Mouse (Mus musculus) liver, embryonic 11.5 days (tissue): Measurements from ENCODE around the gene Dpm3. TPM values are rescaled to one million over a fixed set of nuclear protein-coding genes. Genes with fewer than 3 reads are reported as not detected.
"Not testable (repeated sequence)": the region's sequence is repeated elsewhere in the genome, so short reads cannot be mapped to it uniquely, and the experiment has no call there.

Experiments
- ATAC-seq: fragments of 200-750 bp; cut with Nextera tagmentation; replicated peaks from 2 replicates; pipeline ENCODE4 v1.8.0; 2017; ENCODE audit warnings: moderate number of reproducible peaks, mild to moderate bottlenecking, moderate TSS enrichment, moderate library complexity; ENCODE audit not compliant: low FRiP score
- DNase-seq: peaks from one replicate; pipeline ENCODE4 v3.0.0-alpha.2; 2017; ENCODE audit warnings: low spot score
- H3K27ac ChIP-seq: fragments of 300-500 bp; sonication (generic); 2 replicates; pipeline ENCODE4 v1.5.1; 2014; ENCODE audit warnings: mild to moderate bottlenecking, low read depth, low read length, control low read depth
- H3K27me3 ChIP-seq: fragments of 300-500 bp; sonication (generic); replicated peaks from 2 replicates; pipeline ENCODE4 v1.6.1; 2014; ENCODE audit warnings: low read length, mixed read lengths; ENCODE audit not compliant: control insufficient read depth, insufficient read depth
- H3K36me3 ChIP-seq: fragments of 300-500 bp; sonication (generic); 2 replicates; pipeline ENCODE4 v1.6.1; 2014; ENCODE audit warnings: mild to moderate bottlenecking, low read length, moderate library complexity, mixed read lengths; ENCODE audit not compliant: control insufficient read depth, insufficient read depth
- H3K4me1 ChIP-seq: fragments of 300-500 bp; sonication (generic); replicated peaks from 2 replicates; pipeline ENCODE4 v1.6.1; 2014; ENCODE audit warnings: low read length, mixed read lengths; ENCODE audit not compliant: control insufficient read depth, insufficient read depth
- H3K4me2 ChIP-seq: fragments of 300-500 bp; sonication (generic); 2 replicates; pipeline ENCODE4 v1.6.1; 2014; ENCODE audit warnings: mild to moderate bottlenecking, control low read depth, moderate library complexity
- H3K4me3 ChIP-seq: fragments of 300-500 bp; sonication (generic); 2 replicates; pipeline ENCODE4 v1.5.1; 2014; ENCODE audit warnings: low read depth, low read length, control low read depth
- H3K9ac ChIP-seq: fragments of 300-500 bp; sonication (generic); 2 replicates; pipeline ENCODE4 v1.6.1; 2014; ENCODE audit warnings: low read depth, low read length, control low read depth
- H3K9me3 ChIP-seq: fragments of 300-500 bp; sonication (generic); 2 replicates; pipeline ENCODE4 v1.6.1; 2016; ENCODE audit warnings: low read length, inconsistent platforms, mixed read lengths; ENCODE audit not compliant: control insufficient read depth
- WGBS: fragments of 180-500 bp; shearing (Covaris S2); extraction: QIAGEN DNeasy Blood & Tissue Kit; methylation state at CpG from one replicate; pipeline ENCODE4 v1.1.7; 2014; 5-methylcytosine and 5-hydroxymethylcytosine counted together
- polyA plus RNA-seq: library from polyadenylated mRNA; unstranded; fragments of >200 nt; fragmentation: Nextera tagmentation; extraction: Ambion mirVana; gene quantifications from 2 replicates; pipeline ENCODE4 v1.2.1, GENCODE M21; 2014

Gene Dpm3
- polyA plus RNA-seq, result 106 and 118 TPM in 2 replicates

DNA sequence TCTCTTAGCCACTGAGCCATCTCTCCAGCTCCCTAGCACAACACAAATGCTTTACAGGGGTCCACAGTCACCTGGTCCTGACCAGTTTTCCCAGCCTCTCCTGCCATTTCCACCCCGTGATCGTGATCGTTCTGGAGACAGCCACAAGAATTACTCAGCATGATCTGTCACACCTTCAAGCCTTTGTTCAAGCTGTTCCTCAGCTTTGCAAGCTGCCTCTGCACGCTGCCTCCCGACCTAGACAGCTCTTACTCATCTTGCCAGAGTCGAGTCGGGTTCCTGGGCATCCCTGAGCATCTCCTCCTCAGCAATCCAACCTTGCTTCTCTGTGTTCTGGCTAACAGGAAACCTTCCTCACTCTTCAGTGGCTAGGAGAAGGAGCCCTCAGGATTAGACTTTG is at the start of gene Dpm3:
Gene Dpm3 (plus strand): TSS at position 283 of the 400 bp plus-strand sequence.
- 0 out of 2 replicates have a peak, but pooled peaks cover 3% of the 10 kb centered on the region for H3K4me1 ChIP-seq
- 43% methylated on average over 7 of the region's 7 CpGs for WGBS
- H3K9ac ChIP-seq, result no peak within 1 kb of the TSS
- ATAC-seq (no peak), DNase-seq (no peak)
- H3K27ac ChIP-seq, result no peak within 1 kb of the TSS
- no peaks in the 10 kb centered on the region for H3K9me3 ChIP-seq
- H3K4me3 ChIP-seq, result no peak within 1 kb of the TSS
- 0 out of 2 replicates have a peak, but pooled peaks cover 3% of the 10 kb centered on the region for H3K27me3 ChIP-seq
- H3K4me2 ChIP-seq, result no peak within 1 kb of the TSS
- no peaks in the 10 kb centered on the region for H3K36me3 ChIP-seq

DNA sequence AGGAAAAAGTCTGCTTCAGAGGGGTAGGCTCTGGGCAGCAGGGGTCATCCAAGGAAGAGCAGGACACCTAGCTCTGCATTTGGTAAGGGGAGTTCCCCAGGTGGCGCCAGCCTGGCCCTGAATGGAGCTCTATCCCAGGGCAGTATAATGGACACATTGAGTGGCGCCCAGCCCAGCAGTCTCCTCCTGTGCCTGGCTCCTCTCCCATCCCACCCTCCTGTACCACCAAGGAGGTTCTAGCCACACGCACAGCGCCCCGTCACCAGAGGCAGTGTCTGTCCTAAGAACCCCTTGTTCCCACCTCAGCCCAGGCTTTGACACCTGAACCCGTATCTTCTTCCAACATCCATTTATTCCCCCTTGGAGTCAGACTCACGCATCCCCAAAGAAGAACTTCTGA is 49.4 kb upstream of the Dpm3 start:
- Histone ChIP-seq H3K27ac (no peak overlapping the region), H3K27me3 (no peaks in the 10 kb centered on the region), H3K4me2 (no peak overlapping the region), H3K4me1 (peaks cover 14% of the 10 kb centered on the region), H3K9me3 (no peaks in the 10 kb centered on the region), H3K9ac (no peak overlapping the region), H3K36me3 (peaks cover 36% of the 10 kb centered on the region), H3K4me3 (no peak overlapping the region)
- DNase-seq (no peak), ATAC-seq (no peak)
- WGBS, result 91% methylated on average over 7 of the region's 7 CpGs

DNA sequence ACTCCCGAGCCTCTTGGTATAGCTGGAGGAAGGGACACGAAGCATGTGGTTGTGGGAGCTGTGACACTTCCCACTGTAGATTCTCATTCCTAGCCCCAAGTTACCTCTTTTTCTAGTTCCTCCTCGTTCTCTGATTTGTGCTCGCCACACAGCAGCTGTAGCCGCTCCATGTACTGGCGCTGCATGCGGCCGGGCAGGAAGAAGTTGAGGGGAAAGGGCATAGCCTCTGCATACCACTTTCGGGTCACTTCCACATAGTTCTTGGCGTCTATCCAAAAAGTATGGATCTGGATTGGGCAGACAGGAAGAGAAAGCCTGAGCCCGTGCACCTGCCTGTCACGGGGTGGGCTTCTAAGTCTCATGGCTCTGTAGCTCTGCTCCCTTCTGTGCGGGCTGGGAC is 49.0 kb upstream of the Dpm3 start:
- Histone ChIP-seq H3K36me3 (peaks cover 33% of the 10 kb centered on the region), H3K27me3 (no peaks in the 10 kb centered on the region), H3K9ac (no peak overlapping the region), H3K9me3 (no peaks in the 10 kb centered on the region), H3K4me3 (no peak overlapping the region), H3K27ac (no peak overlapping the region), H3K4me1 (peaks cover 18% of the 10 kb centered on the region), H3K4me2 (no peak overlapping the region)
- DNase-seq (no peak), ATAC-seq (no peak)
- 85% methylated on average over 13 of the region's 13 CpGs for WGBS

DNA sequence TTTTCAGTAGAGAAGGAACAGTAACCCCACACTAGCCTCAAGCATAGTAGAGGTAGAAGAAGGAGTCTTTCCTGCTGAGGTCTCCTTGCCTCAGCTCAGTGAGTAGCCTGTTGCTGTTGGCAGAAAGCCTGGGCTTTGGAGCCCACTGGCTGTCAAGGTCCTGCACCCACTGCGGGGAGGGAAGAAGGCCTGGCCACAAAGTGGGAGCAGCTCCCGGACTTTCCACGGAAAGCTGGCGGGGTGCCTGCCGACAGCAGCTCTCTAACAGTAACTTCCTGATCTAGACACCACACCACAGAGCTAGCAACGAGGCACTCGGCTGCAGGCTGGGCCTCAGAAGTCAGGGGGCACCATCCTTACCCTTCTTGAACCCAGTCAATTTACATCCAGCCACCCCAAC is 48.4 kb upstream of the Dpm3 start:
- H3K4me1 ChIP-seq, result peaks cover 24% of the 10 kb centered on the region
- H3K9me3 ChIP-seq, result no peaks in the 10 kb centered on the region
- no peak overlapping the region for H3K4me2 ChIP-seq
- WGBS, result 81% methylated on average over 7 of the region's 7 CpGs
- H3K27ac ChIP-seq, result no peak overlapping the region
- peaks cover 31% of the 10 kb centered on the region for H3K36me3 ChIP-seq
- ATAC-seq (no peak), DNase-seq (no peak)
- H3K9ac ChIP-seq, result no peak overlapping the region
- H3K27me3 ChIP-seq, result no peaks in the 10 kb centered on the region; the same call in 1 of the 2 replicates
- no peak overlapping the region for H3K4me3 ChIP-seq

DNA sequence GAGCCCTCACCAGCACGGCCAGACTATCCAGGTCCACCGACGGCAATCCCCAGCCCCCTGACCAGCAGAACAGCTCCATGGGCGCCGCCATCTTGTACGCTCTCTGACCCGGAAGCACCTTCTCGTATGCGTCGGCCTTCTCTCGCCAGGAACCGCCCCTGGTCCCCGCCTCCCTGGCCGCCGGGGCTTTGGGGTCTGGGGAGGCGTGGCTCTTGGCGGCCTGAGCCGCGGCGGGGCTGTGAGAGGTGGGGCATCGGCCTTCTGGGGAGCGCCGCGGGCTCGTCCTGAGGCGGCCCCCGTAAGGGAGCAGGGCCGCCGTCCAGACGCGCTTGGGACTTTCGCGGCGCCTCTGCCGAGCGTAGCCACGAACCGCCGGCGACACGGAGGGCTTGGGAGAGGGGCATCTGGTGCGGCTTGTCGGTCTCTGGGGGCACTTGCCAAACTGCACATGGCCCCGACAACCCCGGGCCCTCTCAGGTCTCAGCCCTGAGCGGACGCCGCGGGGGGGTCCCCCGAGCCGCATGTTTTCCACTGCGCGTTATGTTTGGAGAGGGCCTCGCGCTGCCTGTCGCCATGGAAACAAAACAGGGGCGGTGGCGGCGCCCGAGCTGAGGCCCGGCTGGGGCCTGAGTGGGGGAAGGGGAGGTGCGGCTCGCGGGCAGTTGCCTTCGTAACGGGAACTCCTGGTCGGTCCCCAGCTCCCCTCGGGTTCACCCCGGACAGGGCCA is 45.2 kb upstream of the Dpm3 start:
- Histone ChIP-seq H3K27ac (peak overlapping the region; percentile 82), H3K4me2 (peak overlapping the region; percentile 91), H3K9ac (peak overlapping the region; percentile 72), H3K27me3 (no peaks in the 10 kb centered on the region; the same call in 1 of the 2 replicates), H3K4me1 (peaks cover 25% of the 10 kb centered on the region), H3K36me3 (peaks cover 15% of the 10 kb centered on the region), H3K9me3 (no peaks in the 10 kb centered on the region), H3K4me3 (peak overlapping the region; percentile 71)
- DNase-seq (peak; percentile 92), ATAC-seq (peak; percentile 86)
- WGBS, result under 1% methylated on average over 66 of the region's 69 CpGs

DNA sequence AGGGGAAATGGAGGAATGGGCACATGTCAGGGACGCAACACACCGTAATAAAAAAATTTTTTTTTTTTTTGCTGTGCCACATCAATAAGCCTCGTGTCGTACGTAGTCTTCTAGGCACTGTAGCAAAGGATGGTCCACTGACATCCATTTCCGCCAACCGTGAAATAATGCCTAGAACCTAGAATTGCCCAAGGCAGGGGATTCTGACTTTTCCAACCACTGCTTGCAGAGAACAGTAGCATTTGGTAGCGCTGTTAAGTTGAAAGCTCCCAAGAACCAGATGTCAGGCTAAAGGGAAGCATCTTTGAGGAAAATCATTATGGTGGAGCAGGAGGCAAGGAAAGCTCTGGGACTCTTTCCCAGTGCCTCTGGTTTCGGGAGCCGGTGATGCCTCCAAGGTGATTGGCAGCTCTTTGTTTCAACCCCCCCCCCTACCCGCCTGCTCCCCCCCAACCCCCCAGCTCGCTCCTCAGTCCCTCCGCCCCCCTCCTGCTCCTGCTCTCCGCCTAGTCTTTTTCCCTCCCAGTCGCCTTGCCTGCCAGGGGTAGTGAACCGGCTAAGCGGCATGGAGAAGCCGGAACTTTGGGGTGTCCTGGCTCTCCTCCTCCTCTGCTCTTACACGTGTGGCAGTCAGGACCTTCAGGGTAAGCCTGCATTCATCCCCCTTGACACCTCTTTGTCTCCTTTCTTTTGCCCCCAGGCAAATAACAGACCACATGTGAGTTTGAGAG is 44.3 kb upstream of the Dpm3 start, which contains the start of gene Thbs3:
Gene Thbs3 (plus strand): TSS at position 500 of the 731 bp plus-strand sequence.
- 2% methylated on average over 19 of the region's 19 CpGs for WGBS
- DNase-seq, result no peak

DNA sequence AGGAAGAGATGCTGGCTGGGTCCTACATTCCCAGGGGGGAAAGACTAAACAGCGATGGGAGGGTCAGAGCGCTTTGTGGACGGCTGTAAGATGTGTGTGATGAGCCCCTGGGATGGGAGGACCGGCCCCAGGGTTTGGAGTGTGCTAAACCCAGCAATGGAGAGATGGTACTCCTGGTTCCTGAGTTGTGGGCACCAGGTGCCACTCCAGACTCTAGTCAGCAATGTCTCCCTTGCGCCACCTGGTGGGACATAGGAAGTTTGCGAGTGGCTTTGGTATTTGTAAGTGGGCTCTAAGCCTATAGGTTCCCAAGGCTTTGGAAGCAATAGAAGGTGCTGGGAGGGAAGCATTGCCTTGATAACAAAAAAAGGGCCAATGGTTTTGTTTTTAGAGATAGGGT is 43.3 kb upstream of the Dpm3 start:
- ATAC-seq (peak; percentile 30; the same call in 1 of the 2 replicates), DNase-seq (peak; percentile 74)
- H3K4me3 ChIP-seq, result peak overlapping the region; percentile 71
- H3K4me1 ChIP-seq, result peaks cover 27% of the 10 kb centered on the region
- no peaks in the 10 kb centered on the region for H3K36me3 ChIP-seq
- 0% methylated on average over 6 of the region's 6 CpGs for WGBS
- peak overlapping the region; percentile 91 for H3K4me2 ChIP-seq
- no peaks in the 10 kb centered on the region; the same call in 1 of the 2 replicates for H3K27me3 ChIP-seq
- H3K9me3 ChIP-seq, result no peaks in the 10 kb centered on the region
- H3K27ac ChIP-seq, result no peak overlapping the region
- H3K9ac ChIP-seq, result no peak overlapping the region

More for the DNA sequence above, 44.3 kb upstream of the Dpm3 start, which contains the start of gene Thbs3:
- 0 out of 2 replicates have a peak, but pooled peaks cover 8% of the 10 kb centered on the region for H3K36me3 ChIP-seq
- H3K4me3 ChIP-seq, result peak within 1 kb of the TSS; percentile 71
- peak within 1 kb of the TSS; percentile 91 for H3K4me2 ChIP-seq
- peak within 1 kb of the TSS; percentile 82 for H3K27ac ChIP-seq
- peaks cover 27% of the 10 kb centered on the region for H3K4me1 ChIP-seq
- peak within 1 kb of the TSS; percentile 72 for H3K9ac ChIP-seq
- H3K9me3 ChIP-seq, result no peaks in the 10 kb centered on the region
- no peaks in the 10 kb centered on the region; the same call in 1 of the 2 replicates for H3K27me3 ChIP-seq
- ATAC-seq, result no peak

DNA sequence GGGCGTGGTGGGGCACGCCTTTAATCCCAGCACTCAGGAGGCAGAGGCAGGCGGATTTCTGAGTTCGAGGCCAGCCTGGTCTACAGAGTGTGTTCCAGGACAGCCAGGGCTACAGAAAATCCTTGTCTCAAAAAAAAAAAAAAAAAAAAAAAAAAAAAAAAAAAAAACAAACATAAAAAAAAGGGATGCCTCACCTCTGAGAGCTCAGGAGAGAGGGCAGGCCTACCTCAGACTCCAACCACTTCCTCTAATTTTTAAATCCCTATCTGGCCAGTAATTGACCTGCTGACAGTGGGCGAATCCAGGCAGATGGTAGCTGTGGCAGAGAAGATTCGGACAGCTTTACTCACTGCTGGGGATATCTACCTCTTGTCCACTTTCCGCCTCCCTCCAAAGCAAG is 42.8 kb upstream of the Dpm3 start:
- H3K9me3 ChIP-seq, ATAC-seq, DNase-seq, H3K27me3 ChIP-seq, H3K4me2 ChIP-seq, H3K9ac ChIP-seq, H3K36me3 ChIP-seq, H3K4me3 ChIP-seq, H3K27ac ChIP-seq: not testable (repeated sequence)
- peaks cover 27% of the 10 kb centered on the region for H3K4me1 ChIP-seq
- WGBS, result 60% methylated on average over 7 of the region's 7 CpGs
